Mouse (Mus musculus) thymus, postnatal 14 days (tissue): Measurements from ENCODE around the gene Polr2h.

Experiments used
- DNase-seq: peaks from one replicate; pipeline ENCODE4 v3.0.0; 2021

Gene Polr2h

DNA sequence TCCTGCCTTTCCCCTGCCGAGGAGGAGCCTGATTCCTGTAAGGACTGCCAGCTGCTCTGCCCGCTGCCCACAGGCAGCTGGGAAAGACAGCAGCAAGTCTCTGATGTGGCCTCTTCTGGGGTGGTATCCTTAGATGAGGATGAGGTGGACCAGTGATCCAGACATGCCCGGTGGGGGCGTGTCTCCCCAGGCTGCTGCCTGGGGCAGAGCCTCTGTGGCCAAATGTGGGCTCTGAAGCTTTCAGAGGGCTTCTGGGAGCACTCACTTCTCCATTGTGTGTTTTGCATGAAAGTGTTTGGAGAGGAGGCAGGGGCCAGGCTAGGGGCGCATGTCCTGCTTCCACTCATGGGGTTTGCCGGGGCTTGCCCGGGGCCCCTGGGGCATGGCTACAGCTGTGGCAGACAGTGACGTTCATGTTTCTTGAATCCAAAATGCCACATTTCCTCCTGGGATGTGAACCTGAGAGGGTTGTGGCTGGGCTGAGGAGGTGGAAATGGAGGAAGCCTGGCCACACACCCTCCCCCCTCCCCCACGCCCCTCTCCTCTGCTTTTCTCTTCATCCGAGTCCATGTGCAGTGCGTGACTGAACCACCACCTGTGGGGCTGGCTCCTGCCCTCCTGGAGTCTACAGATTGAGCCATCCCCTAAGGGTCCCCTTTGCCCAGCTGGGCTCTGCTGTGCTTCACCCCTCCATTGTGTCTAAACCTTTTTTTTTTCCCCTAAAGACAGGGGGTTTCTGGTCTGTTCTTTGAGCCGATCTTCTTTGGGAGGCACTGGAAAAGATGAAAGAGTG is 15.5 kb upstream of the Polr2h start:
- DNase-seq, result no peak

DNA sequence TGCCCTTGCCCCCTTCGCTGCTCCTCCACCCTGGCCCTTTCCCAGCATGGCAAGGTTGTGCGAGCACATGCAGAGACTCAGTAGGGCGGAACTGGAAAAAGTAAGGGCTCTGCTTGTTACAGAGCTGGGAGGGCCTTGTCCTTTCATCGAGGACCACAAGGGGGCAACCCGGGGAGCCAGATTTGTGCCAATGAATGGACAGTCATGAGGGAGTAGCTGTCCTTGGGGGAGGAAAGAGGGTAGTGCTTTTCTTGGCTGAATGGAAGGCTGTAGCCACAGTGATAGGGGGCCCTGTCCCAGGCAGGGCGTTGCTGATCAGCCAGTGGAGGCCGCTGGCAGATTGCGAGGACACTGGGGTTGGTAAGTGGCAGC is 15.0 kb upstream of the Polr2h start:
- peak; percentile 60 for DNase-seq

DNA sequence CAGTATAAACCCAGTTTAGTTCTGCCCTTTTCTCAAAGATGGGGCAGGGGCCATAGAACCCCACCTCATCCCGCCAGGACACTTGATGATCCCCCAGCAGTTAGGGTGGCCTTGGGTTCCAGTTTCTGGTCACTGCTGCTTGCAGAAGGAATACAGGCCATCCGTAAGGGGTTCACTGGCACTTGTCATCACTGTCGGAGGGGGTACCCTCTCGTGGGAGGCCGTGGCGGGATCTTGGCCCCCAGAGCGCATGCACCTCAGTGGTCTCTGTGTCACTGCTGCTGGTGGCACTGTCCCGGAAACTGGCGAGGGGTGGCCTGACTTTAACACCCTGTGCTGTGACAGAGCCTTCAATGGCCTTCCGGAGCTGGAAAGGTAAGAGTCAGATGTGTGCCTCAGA is 14.4 kb upstream of the Polr2h start:
- DNase-seq, result no peak

DNA sequence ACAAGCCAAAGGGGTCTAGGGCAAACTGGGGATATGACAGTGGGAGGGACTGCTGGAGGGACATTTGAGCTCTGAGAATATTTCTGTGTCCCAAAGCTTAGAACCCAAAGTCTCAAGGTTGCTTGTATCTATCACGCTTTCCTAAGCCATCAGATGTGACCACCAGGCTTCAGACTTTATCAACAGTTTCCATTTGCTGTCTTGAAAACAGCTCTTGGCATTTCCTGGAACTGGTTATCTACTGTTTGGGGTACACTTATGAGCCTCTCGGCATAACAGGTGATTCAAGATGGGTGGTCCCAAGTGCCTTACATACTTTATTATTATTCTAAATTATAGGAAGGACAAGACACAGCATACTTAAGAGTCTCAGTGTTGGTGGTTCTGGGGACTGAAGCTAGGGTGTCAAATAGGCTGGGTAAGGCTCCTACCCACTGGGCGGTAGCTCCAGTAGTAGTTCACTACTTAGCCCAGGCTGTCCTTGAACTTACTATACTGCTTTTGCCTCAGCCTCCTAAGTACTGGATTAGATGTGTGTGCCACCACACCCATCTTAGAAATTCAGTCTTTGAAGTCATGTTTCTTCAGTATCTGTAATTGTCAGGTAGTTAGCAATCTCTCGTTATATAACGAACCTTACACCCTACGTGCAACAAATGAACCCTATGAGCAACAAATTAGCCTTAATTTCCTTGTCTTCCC is 13.6 kb upstream of the Polr2h start:
- no peak for DNase-seq

DNA sequence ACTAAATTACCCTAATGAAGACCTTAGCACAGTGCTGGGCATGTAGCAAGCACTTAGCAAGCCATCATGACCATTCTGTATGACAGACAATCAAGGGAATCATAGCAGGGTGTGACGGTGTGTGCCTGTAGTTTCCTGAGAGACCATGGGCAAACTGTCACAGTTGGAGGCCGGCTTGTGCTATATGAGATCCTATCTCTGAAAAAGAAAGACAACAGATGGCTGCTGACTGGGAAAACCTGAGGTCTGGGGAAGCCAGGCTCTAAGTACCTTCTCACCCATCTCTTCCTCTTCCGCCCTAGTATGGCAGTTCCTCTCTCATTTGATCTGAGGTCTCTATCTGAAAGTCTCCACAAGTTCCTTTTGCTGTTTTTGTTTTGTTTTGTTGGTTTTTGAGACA is 11.7 kb upstream of the Polr2h start:
- DNase-seq, result no peak

DNA sequence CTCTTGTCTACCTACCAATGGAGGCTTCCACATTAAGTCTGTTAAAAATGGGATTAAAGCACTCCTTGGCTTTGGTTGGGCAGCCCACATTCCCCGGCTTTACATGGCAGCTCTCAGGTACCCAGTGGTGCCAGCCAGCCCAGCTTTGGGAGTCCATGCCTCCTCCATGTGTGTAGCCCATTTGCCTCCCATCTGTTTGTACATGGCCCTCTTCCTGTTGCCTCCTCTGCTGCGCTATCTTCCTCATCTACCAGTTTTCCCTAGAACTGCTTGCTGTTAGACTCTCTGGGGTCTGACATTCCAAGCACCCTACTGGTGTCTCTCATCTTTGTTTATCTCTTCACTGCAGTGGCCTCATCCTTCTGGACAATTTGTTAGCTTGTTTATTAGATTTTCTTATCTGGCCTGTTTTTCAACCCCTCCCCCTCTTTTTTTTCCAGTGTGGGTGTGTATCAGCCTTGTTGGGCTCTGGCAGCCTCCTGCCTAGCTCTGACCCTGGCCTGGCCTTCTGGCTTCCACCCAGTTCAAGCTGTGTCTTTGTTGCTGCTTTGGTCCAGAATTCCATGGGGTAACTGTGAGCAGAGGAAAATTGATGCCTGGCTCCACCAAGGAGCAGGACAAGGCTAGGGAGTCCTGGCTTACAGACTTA is 10.9 kb upstream of the Polr2h start:
- DNase-seq, result no peak

DNA sequence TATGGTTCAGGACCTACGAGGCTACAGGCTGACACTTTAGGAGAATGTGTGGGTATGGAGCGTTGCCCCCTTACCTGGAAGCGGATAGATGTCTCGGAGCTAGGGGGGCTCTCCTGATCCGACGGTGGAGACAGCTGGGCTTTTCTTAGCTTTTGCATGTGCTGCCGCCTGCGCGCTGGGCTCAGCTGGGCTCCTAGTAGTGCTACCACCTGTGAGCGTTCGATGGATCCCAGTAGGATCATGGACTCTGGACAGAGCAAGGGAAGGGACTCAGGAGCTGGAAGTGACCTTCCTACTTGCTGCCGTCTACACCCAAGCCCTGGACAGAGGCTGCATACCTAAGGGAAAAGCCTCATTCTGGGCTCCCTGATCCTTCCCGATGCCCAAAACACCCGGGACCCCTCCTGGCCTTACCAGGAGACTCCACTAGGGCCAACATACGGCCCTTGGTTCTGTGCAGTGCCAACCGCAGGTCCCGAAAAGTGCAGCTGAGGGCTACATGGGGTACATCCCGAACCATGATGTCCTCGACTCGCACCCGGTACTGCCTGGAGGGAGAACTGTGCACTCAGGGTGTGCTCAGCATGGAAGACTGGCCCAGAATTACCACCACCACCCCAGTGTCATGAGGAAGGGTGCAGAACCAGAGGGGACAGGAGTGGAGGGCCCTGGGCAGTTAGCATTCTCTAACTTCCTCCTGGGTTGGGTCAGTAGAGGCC is 9.1 kb upstream of the Polr2h start:
- DNase-seq, result no peak

DNA sequence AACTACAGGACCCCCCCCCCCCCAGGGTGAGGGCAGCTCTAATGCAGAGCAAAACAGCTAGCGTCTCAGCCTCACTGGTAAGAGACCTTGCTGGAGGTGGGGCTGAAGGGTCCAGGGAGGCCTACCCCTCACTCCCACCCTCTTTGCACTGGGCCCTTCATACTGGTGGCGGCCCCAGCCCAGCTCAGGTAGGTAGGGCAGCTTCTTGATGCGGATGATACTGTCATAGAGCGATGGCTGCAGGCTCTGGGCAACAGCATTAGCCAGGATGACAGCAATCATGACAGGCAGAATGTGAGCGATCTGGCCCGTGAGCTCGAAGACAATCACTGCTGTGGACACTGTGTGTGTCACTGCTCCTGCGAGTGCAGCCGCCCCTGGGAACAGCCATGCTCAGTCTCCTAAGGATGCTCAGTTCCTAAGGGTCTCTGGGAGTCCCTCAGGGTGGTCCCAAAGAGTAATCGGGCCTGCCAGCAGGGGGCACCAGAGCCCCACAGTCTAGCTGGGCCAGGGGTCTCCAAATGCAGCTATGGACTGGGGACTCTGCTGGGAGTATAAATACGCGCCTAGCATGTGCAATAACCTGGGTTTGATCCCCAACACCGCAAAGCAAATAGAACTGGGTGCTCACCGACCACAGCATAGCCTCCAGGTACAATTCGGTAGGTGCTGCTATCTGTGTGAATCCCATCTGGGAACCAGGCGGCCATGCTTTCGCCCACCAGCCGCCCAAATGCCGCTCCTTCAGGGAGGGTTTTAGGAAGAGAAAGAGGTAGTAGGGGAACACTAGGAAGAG is 8.3 kb upstream of the Polr2h start:
- DNase-seq, result peak; percentile 82

DNA sequence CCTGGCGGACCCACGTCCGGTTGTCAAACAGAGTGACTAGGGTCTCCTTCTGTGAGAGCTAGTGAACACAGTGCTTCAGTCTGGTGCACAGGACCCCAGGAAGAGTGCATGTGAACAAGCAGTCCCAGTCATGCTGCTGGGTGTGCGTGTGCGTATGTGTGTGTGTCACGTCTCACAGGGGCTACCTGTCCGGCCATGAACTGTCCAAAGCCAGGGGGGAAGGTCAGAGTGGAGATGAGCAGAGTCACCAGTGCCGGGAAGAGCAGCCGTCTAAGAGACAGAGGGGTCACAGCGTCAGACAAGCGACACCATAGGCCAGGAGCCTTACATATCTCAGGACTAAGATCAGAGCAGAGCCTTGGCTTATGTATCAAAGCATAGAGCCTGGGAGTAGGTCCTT is 7.1 kb upstream of the Polr2h start:
- DNase-seq, result no peak

DNA sequence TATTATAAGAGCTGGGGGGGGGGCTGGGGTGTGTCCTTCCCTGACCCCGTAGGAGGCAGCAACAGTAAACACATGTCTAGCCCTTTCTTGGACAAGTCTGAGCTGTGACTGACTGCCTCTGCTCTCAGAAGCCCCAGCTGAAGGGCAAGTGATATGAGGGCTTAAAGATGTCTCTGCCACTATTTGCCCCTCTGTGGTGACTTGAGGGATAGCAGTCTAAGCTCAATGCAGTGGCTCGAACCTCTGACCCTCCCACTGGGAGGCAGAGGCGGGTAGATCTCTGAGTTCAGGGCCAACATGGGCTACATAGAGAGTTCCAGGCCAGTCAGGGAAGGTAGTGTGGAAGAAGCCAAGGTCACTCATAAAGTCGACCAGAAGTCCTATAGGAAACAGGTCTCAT is 6.7 kb upstream of the Polr2h start:
- no peak for DNase-seq

DNA sequence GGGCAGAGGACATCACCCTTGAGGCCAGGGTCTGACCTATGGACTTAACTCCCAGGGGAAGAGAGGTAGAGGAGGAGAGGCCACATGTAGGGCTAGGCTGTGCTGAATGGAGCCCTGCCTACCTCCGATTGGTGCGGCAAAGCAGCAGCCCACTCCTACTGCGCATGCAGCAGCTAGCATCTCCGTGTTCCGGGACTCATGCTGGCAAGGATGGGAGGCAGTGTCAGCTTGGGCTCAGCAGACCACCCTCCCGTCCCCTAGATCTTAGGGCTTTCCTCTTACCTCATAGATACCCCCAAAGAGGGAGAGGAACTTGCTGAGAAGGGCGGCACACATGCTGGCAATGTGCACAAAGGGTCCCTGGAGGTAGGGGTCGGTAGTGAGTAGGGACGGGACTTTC is 5.3 kb upstream of the Polr2h start:
- no peak for DNase-seq

DNA sequence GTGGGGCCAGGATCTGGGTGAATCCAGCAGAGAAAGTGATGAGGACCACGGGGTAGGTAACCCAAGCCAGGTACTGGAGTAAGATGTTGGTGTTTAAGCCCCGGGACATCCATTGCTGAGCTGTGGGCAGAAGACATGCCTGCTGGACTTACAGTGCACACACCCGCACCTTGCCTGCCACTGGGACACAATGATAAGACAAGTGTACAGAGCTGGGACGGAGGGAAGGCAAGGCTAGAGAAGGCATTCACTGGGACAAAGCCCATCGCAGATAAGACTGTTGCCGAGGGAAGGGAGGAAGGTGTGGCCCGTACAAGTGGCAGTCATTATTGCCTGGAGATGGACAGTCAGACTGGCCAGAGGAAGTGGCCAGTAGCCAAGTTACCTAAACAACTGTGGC is 4.6 kb upstream of the Polr2h start:
- DNase-seq, result no peak

DNA sequence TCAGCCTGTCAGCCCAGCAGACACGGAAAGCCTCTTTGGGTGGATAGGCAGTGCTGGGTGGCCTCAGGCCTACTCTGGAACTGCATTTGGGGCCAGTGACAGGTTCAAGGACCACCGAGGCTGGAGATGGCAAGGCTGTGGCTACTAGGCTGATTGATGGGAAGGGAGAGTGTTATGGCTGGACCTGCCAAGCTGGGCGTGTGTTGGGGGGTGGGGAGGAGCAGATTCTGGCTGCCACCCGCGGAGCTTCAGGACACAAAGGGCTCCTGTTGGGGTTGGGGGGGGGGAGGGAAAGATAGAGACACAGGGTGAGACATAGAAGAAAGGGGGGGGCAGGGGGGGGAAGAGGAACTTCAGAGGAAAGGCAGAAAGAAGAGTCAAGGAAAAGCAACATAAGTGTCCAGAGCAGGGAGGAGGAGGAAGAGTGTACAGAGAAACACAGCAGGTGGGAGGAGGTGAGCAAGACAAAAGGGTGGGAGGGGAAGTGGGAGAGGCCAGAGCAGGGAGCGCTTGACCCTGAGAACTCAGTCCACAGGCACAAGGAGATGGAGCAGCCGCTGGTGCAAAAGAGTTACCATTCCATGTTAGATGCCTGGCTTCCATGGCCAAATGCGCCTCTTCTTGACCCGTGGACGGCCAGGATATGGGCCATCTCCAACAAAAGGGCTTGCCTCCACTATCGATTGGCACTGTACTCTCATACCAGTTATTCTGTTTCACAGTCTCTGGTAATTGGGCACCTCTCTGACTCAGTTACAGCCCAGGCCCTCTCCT is 3.0 kb upstream of the Polr2h start:
- DNase-seq, result no peak

DNA sequence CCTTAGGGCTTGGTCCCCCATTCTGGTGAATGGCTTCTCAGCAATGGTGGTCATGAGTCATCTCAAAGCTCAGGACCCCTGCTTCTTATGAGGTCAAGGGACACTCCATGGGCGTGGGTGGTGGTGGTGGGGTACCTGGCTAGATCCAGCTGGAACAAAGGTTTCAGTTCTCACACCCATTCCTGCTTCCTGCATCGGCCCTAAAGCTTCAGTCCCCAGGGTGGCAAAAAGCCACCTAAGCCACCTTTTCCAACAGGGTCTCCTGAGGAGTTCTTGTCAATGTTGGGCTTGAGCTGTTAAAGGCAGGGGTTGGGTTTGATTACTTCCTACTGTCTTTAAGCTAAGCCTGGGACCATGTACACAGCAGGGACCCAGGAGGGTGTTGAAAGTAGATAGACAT is 2.3 kb upstream of the Polr2h start:
- no peak for DNase-seq

DNA sequence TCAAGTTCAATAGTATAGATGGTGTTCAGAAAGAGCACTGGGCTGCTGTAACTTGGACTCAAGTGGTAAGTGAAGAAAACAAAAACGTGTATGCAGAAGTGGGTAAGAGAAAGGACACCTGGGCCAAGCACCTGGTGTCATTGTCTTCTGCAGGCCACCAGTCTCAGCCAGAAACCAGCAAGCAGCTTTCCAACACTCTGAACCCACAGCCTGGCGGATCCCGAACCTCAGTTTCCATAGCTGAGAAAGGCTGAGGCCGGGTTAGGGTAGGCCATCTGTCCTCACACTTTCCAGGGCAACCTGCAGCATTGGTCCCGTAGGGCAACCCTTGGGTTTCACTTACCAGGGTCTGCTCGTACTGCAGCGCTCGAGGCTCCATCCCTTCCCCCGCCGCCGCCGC is 1.9 kb upstream of the Polr2h start:
- no peak for DNase-seq

DNA sequence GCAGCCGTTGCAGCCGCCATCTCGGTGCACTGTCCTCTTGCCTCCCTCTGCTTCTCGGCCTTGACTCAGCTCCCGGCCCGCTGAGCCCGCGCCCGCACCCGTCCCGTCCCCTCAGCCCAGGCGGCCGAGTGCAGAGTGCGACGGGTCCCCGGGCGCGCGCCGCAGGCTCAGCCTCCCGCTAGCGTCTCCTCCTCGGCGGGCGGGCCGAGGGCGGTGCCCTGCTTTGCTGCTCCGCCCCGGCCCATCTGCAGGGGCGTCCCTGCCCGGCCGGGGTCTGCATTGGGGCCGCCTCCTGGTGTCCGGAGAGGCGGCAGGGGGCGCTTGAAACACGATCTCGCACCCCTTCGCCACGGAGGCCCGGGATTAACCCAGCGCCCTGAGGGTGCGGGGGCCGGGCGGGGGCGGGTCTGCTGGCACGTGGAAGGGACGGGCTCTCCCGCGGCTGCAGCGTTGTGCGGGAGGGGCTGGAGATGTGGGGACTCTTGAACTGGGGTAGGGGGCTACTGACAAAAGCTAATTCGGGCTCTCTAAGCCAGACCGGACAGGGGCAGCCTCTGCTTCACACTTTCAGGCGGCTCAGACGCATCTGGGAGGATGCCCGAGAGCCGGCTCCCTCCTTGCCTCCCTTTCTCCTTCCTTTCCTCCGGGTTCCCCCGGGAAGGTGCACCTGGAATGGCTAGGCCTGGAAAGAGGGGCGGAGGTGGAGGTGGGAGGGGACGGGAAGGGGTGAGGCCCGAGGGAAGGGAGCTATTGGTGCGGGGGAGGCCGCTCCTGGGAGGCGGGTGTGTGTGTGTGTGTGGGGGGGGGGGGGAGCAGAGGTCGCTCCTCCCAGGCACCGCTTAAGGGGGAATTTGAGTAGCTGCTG is 1.3 kb upstream of the Polr2h start:
- peak; percentile 85 for DNase-seq

DNA sequence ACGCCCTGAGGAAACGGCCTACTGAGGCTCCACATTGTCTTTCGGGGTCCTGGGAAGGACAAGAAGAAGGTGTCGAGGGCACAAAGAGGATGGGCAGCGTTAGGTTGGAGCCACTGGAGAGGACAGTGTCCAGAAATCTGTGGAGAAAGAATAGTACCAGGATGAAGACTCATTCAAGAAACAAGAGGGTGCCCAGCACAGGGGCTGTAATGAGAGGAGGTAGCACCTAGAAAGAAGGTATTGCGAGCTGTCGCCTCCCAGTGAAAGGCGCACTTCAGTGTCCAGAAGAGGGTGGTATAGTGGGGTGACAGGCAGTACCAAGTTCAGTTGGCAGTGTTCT is 654 bp upstream of the Polr2h start:
- DNase-seq, result no peak

DNA sequence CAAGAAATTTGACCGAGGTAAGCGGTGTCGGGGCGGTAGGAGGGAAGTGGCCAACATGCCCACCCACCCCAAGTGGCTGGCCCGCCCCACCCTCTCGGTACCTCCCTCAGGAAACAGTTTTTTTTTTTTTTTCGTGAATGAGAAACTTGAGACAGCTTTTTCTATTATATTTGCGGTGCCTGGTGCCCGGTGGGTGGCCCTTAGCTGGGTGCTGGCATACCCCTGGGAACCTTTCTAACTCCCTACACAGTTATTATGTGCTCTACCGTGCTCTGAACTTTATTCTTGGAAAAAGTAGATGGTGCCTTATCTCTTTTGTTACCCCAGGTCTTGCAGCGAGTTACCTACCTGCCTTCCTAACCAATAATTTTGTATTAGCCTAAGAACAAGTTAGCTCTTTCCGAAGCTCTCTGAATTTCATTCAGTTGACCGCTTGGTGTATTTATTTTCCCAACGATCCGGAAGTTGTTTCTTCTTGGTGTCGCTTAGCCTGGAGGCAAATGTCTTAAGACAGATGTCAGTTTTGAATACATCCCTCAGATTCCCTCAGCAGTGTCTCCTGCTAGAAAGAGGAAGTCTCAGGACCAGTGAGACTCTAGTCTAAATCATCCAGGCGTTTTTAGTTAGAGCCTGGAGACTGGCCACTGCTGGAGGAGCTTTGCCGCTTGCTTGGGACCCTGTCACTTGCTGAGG is 659 bp downstream of the Polr2h start:
- no peak for DNase-seq

DNA sequence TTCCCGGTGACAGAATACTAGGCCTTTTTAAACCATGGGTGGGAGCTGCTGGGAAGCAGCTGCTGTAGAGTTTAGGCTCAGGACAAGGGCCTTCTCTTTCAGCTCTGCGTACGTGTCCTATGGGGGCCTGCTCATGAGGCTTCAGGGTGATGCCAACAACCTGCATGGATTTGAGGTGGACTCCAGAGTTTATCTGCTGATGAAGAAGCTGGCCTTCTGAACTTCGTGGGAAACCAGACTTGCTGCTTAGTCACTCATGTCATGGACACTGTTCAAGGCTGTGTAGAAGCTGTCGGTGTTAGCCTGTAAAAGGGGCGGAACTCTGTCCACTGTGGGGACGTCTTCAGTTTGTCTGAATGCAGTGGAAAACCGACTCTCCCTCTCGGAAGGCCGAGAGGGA is 4.3 kb downstream of the Polr2h start:
- no peak for DNase-seq

DNA sequence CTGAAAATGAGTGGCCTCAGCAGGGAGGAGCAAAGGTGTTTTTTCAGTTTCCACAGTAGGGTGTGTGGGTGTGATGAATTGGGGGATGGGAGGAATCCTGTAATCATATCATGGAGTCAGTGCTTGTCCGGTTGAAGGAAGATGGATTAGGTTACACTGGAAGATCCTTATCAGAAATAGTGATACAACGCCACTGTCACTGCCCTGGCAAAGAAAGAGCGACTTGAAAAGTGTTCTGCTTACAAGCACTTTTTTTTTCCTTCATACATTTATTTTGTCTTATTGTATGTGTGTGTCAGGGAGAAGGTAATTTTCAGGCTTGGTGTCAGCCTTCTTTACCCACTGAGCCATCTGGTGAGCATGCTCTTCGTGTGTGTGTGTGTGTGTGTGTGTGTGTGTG is 5.3 kb downstream of the Polr2h start:
- no peak for DNase-seq
